Mouse (Mus musculus) hematopoietic multipotent progenitor cell, adult 10-12 weeks (in vitro differentiated cells): ENCODE data around the gene Tnfrsf17. TPM values are rescaled to one million over a fixed set of nuclear protein-coding genes. Genes with fewer than 3 reads are reported as not detected.

Source experiments
- polyA plus RNA-seq: library from polyadenylated mRNA; stranded (reverse); fragments of >175 nt; gene quantifications from 2 replicates; pipeline ENCODE4 v1.2.3, GENCODE M21; 2012; ENCODE audit warnings: low replicate concordance

Tnfrsf17 gene
- polyA plus RNA-seq, result 1.3 and 4.2 TPM in 2 replicates

DNA sequence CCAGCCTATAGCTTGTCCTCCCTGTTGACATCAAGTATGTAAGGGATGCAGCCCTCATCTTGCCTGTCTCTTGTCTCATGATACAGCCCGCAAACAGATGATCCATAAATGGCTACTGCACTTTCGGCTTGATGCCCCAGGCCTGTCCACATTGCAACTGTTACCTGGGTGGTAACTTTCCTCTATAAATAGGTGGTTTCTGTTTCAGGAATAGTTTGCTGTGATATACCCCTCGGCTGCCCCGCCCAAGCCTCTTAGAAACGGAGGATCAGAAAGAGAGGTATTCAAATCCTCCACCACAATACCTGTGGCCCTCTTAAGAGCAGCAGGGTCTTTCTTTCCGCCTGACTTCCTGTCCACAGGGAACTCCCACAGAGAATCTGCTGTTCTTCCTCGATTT, at the start of gene Tnfrsf17:
Gene Tnfrsf17, plus strand, starts transcription at position 301 of the 400 bp plus-strand sequence.

DNA sequence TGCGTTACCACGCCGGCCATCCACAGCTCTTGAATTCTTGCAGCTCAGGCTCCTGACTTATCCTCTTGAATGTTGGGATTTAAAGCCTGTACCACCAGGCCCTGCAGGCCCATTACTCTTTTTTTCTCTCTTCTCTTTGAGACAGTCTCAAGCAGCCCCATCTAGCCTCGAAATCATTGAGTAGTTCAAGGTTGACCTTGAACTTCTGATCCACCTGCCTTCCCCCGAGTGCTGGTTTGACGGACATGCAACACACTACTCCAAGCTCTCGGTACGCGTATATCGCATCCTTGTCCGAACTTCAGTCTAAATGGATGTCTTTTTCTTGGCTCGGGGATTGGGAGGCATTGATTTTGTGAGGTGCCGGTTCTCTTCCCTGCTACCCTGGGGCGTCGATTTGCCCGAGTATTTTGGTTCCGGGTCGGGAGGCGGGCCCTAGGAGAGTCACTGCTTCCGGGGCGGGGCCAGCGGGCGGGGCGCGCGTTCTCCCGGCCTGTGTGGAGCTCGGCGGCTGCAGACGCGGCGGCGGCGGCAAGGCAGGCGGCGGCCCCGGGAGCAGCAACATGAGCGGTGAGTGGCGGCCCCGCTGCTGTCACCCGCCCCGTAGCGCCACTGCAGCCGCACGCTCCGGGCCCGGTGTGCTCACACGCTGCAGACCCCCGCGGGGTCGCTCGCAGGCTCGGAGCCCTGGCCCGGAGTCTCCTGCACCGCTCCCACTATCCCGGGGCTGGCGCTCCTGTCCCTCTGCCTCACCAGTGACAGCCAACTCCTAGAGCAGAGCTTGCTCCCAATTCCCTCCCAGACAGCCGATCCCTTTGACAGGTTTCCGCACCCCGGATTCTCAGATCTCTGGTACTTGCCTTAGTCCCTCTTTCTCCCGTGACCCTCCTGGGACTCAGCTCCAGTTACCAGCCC, 9.1 kb downstream of the Tnfrsf17 start, which contains the start of gene Snx29:
Gene Snx29, plus strand, starts transcription at position 500 of the 915 bp plus-strand sequence.

Other genes starting within 250 kb of the Tnfrsf17 start
- gene Litaf, start 247.7 kb upstream of the Tnfrsf17 start, polyA plus RNA-seq, result 31.0 and 173 TPM in 2 replicates
- gene Txndc11, start 179.2 kb upstream of the Tnfrsf17 start, polyA plus RNA-seq, result 35.0 and 58.5 TPM in 2 replicates
- 14.4 and 21.3 TPM in 2 replicates for gene Zc3h7a, start 137.4 kb upstream of the Tnfrsf17 start, polyA plus RNA-seq
- gene Rsl1d1, start 110.5 kb upstream of the Tnfrsf17 start, polyA plus RNA-seq, result 3.4 and 17.7 TPM in 2 replicates
- gene Gspt1, start 59.5 kb upstream of the Tnfrsf17 start, polyA plus RNA-seq, result 70.4 and 165 TPM in 2 replicates
- 10.5 and 37.6 TPM in 2 replicates for gene Snx29, start 9.1 kb downstream of the Tnfrsf17 start, polyA plus RNA-seq